Mouse (Mus musculus) R1 (cell line): Measurements from ENCODE around the gene Gm49395.

Experiments
- DNase-seq: peaks from one replicate; pipeline ENCODE4 v3.0.0-alpha.2; 2018; ENCODE audit warnings: low read depth, low spot score

Gm49395 gene

GRCm38 (mm10) chr13:115101355-115102191 is at the start of gene Gm49395, which contains the start of gene Itga1:
Gene Gm49395, minus strand, starts transcription at chr13:115101921.
Gene Itga1, minus strand, starts transcription at chr13:115101964.
- DNase-seq, result peak; percentile 81

- DNase-seq, result no peak
Measured at GRCm38 (mm10) chr13:115150602-115151001, 48.9 kb upstream of the Gm49395 start.

GRCm38 (mm10) chr13:115149849-115150248 is 48.1 kb upstream of the Gm49395 start:
- no peak for DNase-seq

GRCm38 (mm10) chr13:115143575-115143974 is 41.9 kb upstream of the Gm49395 start:
- no peak for DNase-seq

GRCm38 (mm10) chr13:115142066-115142465 is 40.3 kb upstream of the Gm49395 start:
- DNase-seq, result no peak

- DNase-seq, result no peak
Measured at GRCm38 (mm10) chr13:115138513-115138912, 36.8 kb upstream of the Gm49395 start.

- no peak for DNase-seq
Measured at GRCm38 (mm10) chr13:115136761-115137160, 35.0 kb upstream of the Gm49395 start.

GRCm38 (mm10) chr13:115132435-115132834 is 30.7 kb upstream of the Gm49395 start:
- DNase-seq, result peak; percentile 42

GRCm38 (mm10) chr13:115131381-115131780 is 29.7 kb upstream of the Gm49395 start:
- no peak for DNase-seq

- no peak for DNase-seq
Measured at GRCm38 (mm10) chr13:115130035-115130434, 28.3 kb upstream of the Gm49395 start.

- DNase-seq, result no peak
Measured at GRCm38 (mm10) chr13:115127826-115128225, 26.1 kb upstream of the Gm49395 start.

GRCm38 (mm10) chr13:115126534-115126933 is 24.8 kb upstream of the Gm49395 start:
- no peak for DNase-seq

- DNase-seq, result no peak
Measured at GRCm38 (mm10) chr13:115125130-115125529, 23.4 kb upstream of the Gm49395 start.

GRCm38 (mm10) chr13:115124521-115124920 is 22.8 kb upstream of the Gm49395 start:
- no peak for DNase-seq

- DNase-seq, result peak; percentile 79
Measured at GRCm38 (mm10) chr13:115118756-115119155, 17.0 kb upstream of the Gm49395 start.

GRCm38 (mm10) chr13:115118195-115118594 is 16.5 kb upstream of the Gm49395 start:
- no peak for DNase-seq

- no peak for DNase-seq
Measured at GRCm38 (mm10) chr13:115116930-115117621, 15.4 kb upstream of the Gm49395 start.

- no peak for DNase-seq
Measured at GRCm38 (mm10) chr13:115109628-115110027, 7.9 kb upstream of the Gm49395 start.

- DNase-seq, result no peak
Measured at GRCm38 (mm10) chr13:115107436-115107835, 5.7 kb upstream of the Gm49395 start.

- DNase-seq, result no peak
Measured at GRCm38 (mm10) chr13:115106183-115106582, 4.5 kb upstream of the Gm49395 start.

GRCm38 (mm10) chr13:115102754-115103153 is 1.0 kb upstream of the Gm49395 start:
- DNase-seq, result no peak

GRCm38 (mm10) chr13:115100381-115101177 is 1.1 kb downstream of the Gm49395 start:
- DNase-seq, result peak; percentile 63
